Mouse (Mus musculus): ENCODE data around the gene Lrrc47. TPM values are rescaled to one million over a fixed set of nuclear protein-coding genes. Genes with fewer than 3 reads are reported as not detected.

The Lrrc47 gene
- polyA plus RNA-seq, 1 experiment from 2014 or later, result 11.9 TPM

GRCm38 (mm10) chr4:154024729-154025521 is 13.4 kb downstream of the Lrrc47 start:
- 35% methylated on average over 17 of the region's 17 CpGs for WGBS
- Histone ChIP-seq H3K9me3 (replicated peaks; ENCODE audit: control insufficient read depth, low read length) (no peaks in the 10 kb centered on the region), H3K27ac (replicated peaks; ENCODE audit: low read depth, low read length) (no peak overlapping the region), H3K27me3 (ENCODE audit: control insufficient read depth, insufficient read depth, low read length) (peaks cover 8% of the 10 kb centered on the region), H3K4me3 (ENCODE audit: low read depth, low read length) (no peak overlapping the region; the same call in 1 of the 2 replicates), H3K9ac (replicated peaks; ENCODE audit: low read length) (peak overlapping the region; percentile 46; the same call in 1 of the 2 replicates), H3K4me2 (ENCODE audit: low read depth, low read length) (peak overlapping the region; percentile 67; the same call in 1 of the 2 replicates), H3K4me1 (ENCODE audit: control insufficient read depth, insufficient read depth, low read length) (peaks cover 4% of the 10 kb centered on the region; the same call in 1 of the 2 replicates), H3K36me3 (replicated peaks; ENCODE audit: control insufficient read depth, insufficient read depth, low read depth, low read length) (no peaks in the 10 kb centered on the region)
- ATAC-seq (replicated peaks; ENCODE audit: insufficient number of reproducible peaks, low FRiP score, low TSS enrichment, low read depth), result no peak
- no peak for DNase-seq (ENCODE audit: low spot score)

DNA sequence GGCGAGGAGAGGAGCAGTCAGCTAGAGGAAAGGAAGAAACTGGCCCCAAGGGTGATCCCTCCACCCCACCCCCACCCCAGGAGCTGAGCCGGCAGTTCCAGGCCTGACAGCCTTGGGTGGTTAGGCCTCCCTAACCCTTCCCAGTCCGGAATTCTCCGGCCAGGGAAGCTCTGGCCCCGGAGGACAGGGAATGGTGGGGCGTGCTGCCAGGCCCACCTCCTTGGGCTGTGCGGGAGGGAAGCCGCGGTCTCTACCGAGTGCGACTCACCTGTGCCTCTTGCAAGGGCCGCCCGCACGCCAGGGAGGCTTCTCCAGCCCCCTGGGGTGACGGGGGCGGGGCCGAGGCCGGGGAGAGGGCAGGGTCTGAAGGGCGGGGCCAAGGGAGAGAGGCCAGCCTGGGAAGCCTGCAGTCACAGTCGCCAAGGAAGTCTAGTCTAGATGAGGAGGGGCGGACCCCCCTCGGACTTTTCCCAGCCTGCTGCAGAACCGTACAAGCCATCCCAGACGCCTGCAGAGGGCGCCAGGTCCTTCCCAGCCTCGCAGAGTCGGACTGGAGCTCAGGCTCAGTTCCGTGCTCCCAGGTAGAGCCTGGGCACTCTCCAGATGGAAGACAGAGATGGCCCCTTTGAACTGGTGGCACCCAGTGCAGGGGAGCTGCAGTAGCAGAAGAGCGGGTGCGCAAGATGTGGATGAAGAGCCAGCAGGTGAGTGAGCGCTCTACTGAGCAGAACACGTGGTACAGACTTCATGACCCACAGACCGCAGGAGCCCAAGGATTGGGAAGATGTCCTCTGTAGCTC is 14.3 kb downstream of the Lrrc47 start, which contains the start of gene Smim1:
Gene Smim1, minus strand, starts transcription at position 590 of the 800 bp plus-strand sequence.
- 2% methylated on average over 33 of the region's 33 CpGs for WGBS
- ATAC-seq (replicated peaks; ENCODE audit: insufficient number of reproducible peaks, low FRiP score, low TSS enrichment, low read depth), result 0 out of 2 replicates have a peak, but pooled peaks have one; percentile 25

DNA sequence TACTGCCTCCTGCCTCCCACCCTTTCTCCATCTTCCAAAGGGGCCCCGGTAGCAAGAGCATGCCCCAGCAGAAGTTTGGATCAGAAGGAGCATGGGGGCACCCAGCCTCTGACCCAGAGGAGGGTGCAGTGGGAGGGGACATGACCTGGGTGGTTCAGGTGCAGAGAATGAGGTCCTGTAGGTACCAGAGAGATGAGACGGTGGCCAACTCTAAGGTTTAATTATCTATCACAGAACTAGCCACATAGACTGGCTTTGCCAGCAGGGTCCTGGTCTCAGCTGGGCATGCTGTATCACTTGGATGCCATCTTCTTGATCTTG is 14.9 kb downstream of the Lrrc47 start:
- H3K9ac ChIP-seq (replicated peaks; ENCODE audit: low read length), result peak overlapping the region; percentile 46
- WGBS, result 37% methylated on average over 2 of the region's 2 CpGs
- H3K27ac ChIP-seq (replicated peaks; ENCODE audit: low read depth, low read length), result no peak overlapping the region

More for the DNA sequence above, 14.3 kb downstream of the Lrrc47 start, which contains the start of gene Smim1:
- H3K4me2 ChIP-seq (ENCODE audit: low read depth, low read length), result peak within 1 kb of the TSS; percentile 67
- no peak within 1 kb of the TSS for H3K27ac ChIP-seq (replicated peaks; ENCODE audit: low read depth, low read length)
- peak within 1 kb of the TSS; percentile 46 for H3K9ac ChIP-seq (replicated peaks; ENCODE audit: low read length)
- peak; percentile 70 for DNase-seq (ENCODE audit: low spot score)
- H3K4me3 ChIP-seq (ENCODE audit: low read depth, low read length), result peak within 1 kb of the TSS; percentile 33
- no peaks in the 10 kb centered on the region for H3K9me3 ChIP-seq (replicated peaks; ENCODE audit: control insufficient read depth, low read length)
- peaks cover 8% of the 10 kb centered on the region for H3K27me3 ChIP-seq (ENCODE audit: control insufficient read depth, insufficient read depth, low read length)
- no peaks in the 10 kb centered on the region for H3K36me3 ChIP-seq (replicated peaks; ENCODE audit: control insufficient read depth, insufficient read depth, low read depth, low read length)
- H3K4me1 ChIP-seq (ENCODE audit: control insufficient read depth, insufficient read depth, low read length), result peaks cover 4% of the 10 kb centered on the region; the same call in 1 of the 2 replicates

GRCm38 (mm10) chr4:154028066-154028465 is 16.5 kb downstream of the Lrrc47 start:
- Histone ChIP-seq H3K36me3 (replicated peaks; ENCODE audit: control insufficient read depth, insufficient read depth, low read depth, low read length) (no peaks in the 10 kb centered on the region), H3K9me3 (replicated peaks; ENCODE audit: control insufficient read depth, low read length) (no peaks in the 10 kb centered on the region), H3K9ac (replicated peaks; ENCODE audit: low read length) (no peak overlapping the region), H3K4me3 (ENCODE audit: low read depth, low read length) (no peak overlapping the region), H3K27me3 (ENCODE audit: control insufficient read depth, insufficient read depth, low read length) (peaks cover 8% of the 10 kb centered on the region), H3K4me1 (ENCODE audit: control insufficient read depth, insufficient read depth, low read length) (peaks cover 4% of the 10 kb centered on the region; the same call in 1 of the 2 replicates), H3K27ac (replicated peaks; ENCODE audit: low read depth, low read length) (no peak overlapping the region), H3K4me2 (ENCODE audit: low read depth, low read length) (no peak overlapping the region)
- 80% methylated on average over 7 of the region's 7 CpGs for WGBS
- DNase-seq (ENCODE audit: low spot score) (no peak), ATAC-seq (replicated peaks; ENCODE audit: insufficient number of reproducible peaks, low FRiP score, low TSS enrichment, low read depth) (no peak)

More for the DNA sequence above, 14.9 kb downstream of the Lrrc47 start:
- DNase-seq (ENCODE audit: low spot score) (no peak), ATAC-seq (replicated peaks; ENCODE audit: insufficient number of reproducible peaks, low FRiP score, low TSS enrichment, low read depth) (no peak)
- peaks cover 8% of the 10 kb centered on the region for H3K27me3 ChIP-seq (ENCODE audit: control insufficient read depth, insufficient read depth, low read length)
- H3K4me1 ChIP-seq (ENCODE audit: control insufficient read depth, insufficient read depth, low read length), result peaks cover 4% of the 10 kb centered on the region; the same call in 1 of the 2 replicates
- H3K4me3 ChIP-seq (ENCODE audit: low read depth, low read length), result peak overlapping the region; percentile 33; the same call in 1 of the 2 replicates
- H3K4me2 ChIP-seq (ENCODE audit: low read depth, low read length), result peak overlapping the region; percentile 67
- no peaks in the 10 kb centered on the region for H3K9me3 ChIP-seq (replicated peaks; ENCODE audit: control insufficient read depth, low read length)
- no peaks in the 10 kb centered on the region for H3K36me3 ChIP-seq (replicated peaks; ENCODE audit: control insufficient read depth, insufficient read depth, low read depth, low read length)

- DNase-seq (ENCODE audit: low spot score), result peak; percentile 15
- no peak overlapping the region for H3K9ac ChIP-seq (replicated peaks; ENCODE audit: low read length)
Measured at GRCm38 (mm10) chr4:154028646-154029045, 17.1 kb downstream of the Lrrc47 start.

DNA sequence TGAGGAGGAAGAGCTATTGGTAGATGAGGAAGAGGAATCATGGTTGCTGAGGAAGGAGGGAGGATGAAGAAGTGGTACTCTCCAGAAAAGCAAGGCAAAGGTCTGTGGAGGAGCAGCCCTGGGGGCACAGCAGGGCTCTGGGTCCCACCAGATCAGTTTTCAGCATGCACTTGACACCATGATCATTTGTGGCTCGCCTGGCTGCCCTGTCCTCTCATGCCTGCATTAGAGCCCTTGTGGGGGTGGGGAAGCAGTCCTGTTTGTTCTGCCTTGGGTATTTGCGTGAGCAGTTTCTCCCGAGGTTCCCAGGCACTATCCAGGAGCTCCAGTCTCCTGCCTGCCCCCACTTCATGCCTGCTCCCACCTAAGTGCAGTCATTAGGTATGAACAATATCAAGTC is 25.6 kb downstream of the Lrrc47 start:
- Histone ChIP-seq H3K9ac (replicated peaks; ENCODE audit: low read length) (no peak overlapping the region; the same call in 1 of the 2 replicates), H3K27me3 (ENCODE audit: control insufficient read depth, insufficient read depth, low read length) (no peaks in the 10 kb centered on the region), H3K36me3 (replicated peaks; ENCODE audit: control insufficient read depth, insufficient read depth, low read depth, low read length) (no peaks in the 10 kb centered on the region), H3K9me3 (replicated peaks; ENCODE audit: control insufficient read depth, low read length) (no peaks in the 10 kb centered on the region), H3K4me1 (ENCODE audit: control insufficient read depth, insufficient read depth, low read length) (no peaks in the 10 kb centered on the region), H3K4me2 (ENCODE audit: low read depth, low read length) (no peak overlapping the region), H3K4me3 (ENCODE audit: low read depth, low read length) (no peak overlapping the region), H3K27ac (replicated peaks; ENCODE audit: low read depth, low read length) (no peak overlapping the region)
- no peak for ATAC-seq (replicated peaks; ENCODE audit: insufficient number of reproducible peaks, low FRiP score, low TSS enrichment, low read depth)
- 30% methylated on average over 3 of the region's 3 CpGs for WGBS
- no peak for DNase-seq (ENCODE audit: low spot score)

More at GRCm38 (mm10) chr4:154028646-154029045, 17.1 kb downstream of the Lrrc47 start:
- Histone ChIP-seq H3K9me3 (replicated peaks; ENCODE audit: control insufficient read depth, low read length) (no peaks in the 10 kb centered on the region), H3K4me3 (ENCODE audit: low read depth, low read length) (no peak overlapping the region), H3K27ac (replicated peaks; ENCODE audit: low read depth, low read length) (no peak overlapping the region), H3K27me3 (ENCODE audit: control insufficient read depth, insufficient read depth, low read length) (peaks cover 8% of the 10 kb centered on the region), H3K36me3 (replicated peaks; ENCODE audit: control insufficient read depth, insufficient read depth, low read depth, low read length) (no peaks in the 10 kb centered on the region), H3K4me1 (ENCODE audit: control insufficient read depth, insufficient read depth, low read length) (peaks cover 4% of the 10 kb centered on the region; the same call in 1 of the 2 replicates), H3K4me2 (ENCODE audit: low read depth, low read length) (no peak overlapping the region)
- ATAC-seq (replicated peaks; ENCODE audit: insufficient number of reproducible peaks, low FRiP score, low TSS enrichment, low read depth), result no peak

DNA sequence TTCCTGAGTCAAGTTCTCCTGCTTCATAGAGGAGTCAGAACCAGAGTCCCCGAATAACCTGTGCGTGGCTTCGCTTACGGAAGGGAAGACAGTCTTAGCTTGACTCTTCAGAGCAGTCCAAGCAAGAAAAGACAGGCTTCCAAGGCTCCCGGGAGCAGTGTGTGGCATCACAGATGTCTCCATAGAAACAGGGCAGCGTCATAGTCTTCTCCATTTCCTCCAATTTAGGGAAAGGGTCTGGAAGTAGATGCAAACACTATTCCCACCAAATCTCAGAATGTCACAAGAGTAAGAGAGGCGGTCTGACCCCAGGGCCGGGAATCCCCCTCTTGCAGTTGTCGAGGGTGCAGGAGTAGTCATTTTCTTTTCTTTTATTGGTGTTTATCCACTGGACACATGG is 31.0 kb downstream of the Lrrc47 start, which contains the start of gene Ccdc27:
Gene Ccdc27, minus strand, starts transcription at position 101 of the 400 bp plus-strand sequence.
- Histone ChIP-seq H3K27ac (replicated peaks; ENCODE audit: low read depth, low read length) (no peak within 1 kb of the TSS), H3K4me1 (ENCODE audit: control insufficient read depth, insufficient read depth, low read length) (no peaks in the 10 kb centered on the region), H3K27me3 (ENCODE audit: control insufficient read depth, insufficient read depth, low read length) (no peaks in the 10 kb centered on the region), H3K9ac (replicated peaks; ENCODE audit: low read length) (no peak within 1 kb of the TSS), H3K9me3 (replicated peaks; ENCODE audit: control insufficient read depth, low read length) (no peaks in the 10 kb centered on the region), H3K4me3 (ENCODE audit: low read depth, low read length) (no peak within 1 kb of the TSS), H3K4me2 (ENCODE audit: low read depth, low read length) (no peak within 1 kb of the TSS), H3K36me3 (replicated peaks; ENCODE audit: control insufficient read depth, insufficient read depth, low read depth, low read length) (no peaks in the 10 kb centered on the region)
- no peak for DNase-seq (ENCODE audit: low spot score)
- no peak for ATAC-seq (replicated peaks; ENCODE audit: insufficient number of reproducible peaks, low FRiP score, low TSS enrichment, low read depth)
- 84% methylated on average over 9 of the region's 9 CpGs for WGBS

Data from embryonic facial prominence, embryonic 11.5 days (tissue).